Mouse (Mus musculus) lung, postnatal 4 days (tissue): ENCODE measurements around the gene Dedd2.

Source experiments
- DNase-seq, 2 experiments: peaks; one replicate each; pipeline ENCODE4 v3.0.0; 2021

Gene Dedd2

GRCm38 (mm10) chr7:25178787-25179605 is 41.4 kb downstream of the Dedd2 start:
- DNase-seq, result peak in 1 of 2 experiments; percentile 31

- DNase-seq, result no peak
These were observed 42.1 kb downstream of the Dedd2 start for GRCm38 (mm10) chr7:25178317-25178716.

- DNase-seq, result no peak
These were observed 46.1 kb downstream of the Dedd2 start for GRCm38 (mm10) chr7:25174343-25174742.

GRCm38 (mm10) chr7:25172669-25173068 is 47.7 kb downstream of the Dedd2 start:
- no peak for DNase-seq

GRCm38 (mm10) chr7:25170583-25170982 is 49.8 kb downstream of the Dedd2 start:
- DNase-seq, result no peak

GRCm38 (mm10) chr7:25166106-25166505 is 54.3 kb downstream of the Dedd2 start:
- no peak for DNase-seq

GRCm38 (mm10) chr7:25156158-25156648 is 64.2 kb downstream of the Dedd2 start:
- no peak for DNase-seq

- DNase-seq, result peak; percentile 52 to 60
These were observed 64.8 kb downstream of the Dedd2 start for GRCm38 (mm10) chr7:25155469-25156157.

- no peak for DNase-seq
These were observed 65.8 kb downstream of the Dedd2 start for GRCm38 (mm10) chr7:25154648-25155047.

- DNase-seq, result no peak
These were observed 66.6 kb downstream of the Dedd2 start for GRCm38 (mm10) chr7:25153841-25154240.

- no peak for DNase-seq
These were observed 68.4 kb downstream of the Dedd2 start for GRCm38 (mm10) chr7:25151916-25152556.

GRCm38 (mm10) chr7:25151009-25151408 is 69.4 kb downstream of the Dedd2 start:
- no peak for DNase-seq

GRCm38 (mm10) chr7:25150151-25150663 is 70.2 kb downstream of the Dedd2 start:
- DNase-seq, result no peak
